ENCODE assay signal across 13 mouse cellular contexts in the genomic region with DNA sequence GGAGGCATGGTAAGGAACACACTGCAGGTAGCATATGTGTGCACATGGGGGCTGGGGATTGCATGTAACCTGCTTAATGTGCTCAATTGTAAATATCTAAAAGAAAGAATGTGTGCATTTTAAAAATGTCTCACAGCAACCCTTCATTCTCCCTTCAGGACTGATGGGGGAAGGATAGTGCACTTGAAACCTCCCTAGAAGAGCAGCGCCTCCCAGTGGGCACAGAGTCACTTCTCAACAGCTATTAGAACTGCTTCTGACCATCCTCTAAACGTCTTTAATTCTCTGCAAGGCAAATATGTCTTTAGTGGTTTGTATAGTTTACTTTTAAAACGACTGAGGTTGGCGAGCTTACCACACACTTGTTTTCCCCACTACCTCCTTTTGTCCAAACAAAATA.
DNase-seq lines count a peak whose midpoint lies in the region; ATAC-seq and TF ChIP-seq lines count a peak whose summit lies in the region.
"Had no signal": no experiment of that assay in that cellular context is flagged by ENCODE, and none has a peak within 500 bp of the region (broad histone marks: within the 10 kb centered on the region; RNA-seq: fewer than 3 reads in every experiment).

No protein-coding gene starts in this region.

- no peak overlapping the region for H3K9ac ChIP-seq in kidney, postnatal 0 days (ENCODE audit: low read depth, low read length)
- no peak overlapping the region for H3K9ac ChIP-seq in stomach, postnatal 0 days (ENCODE audit: low read length)
- H3K9ac ChIP-seq: embryonic facial prominence, embryonic 12.5 days; forebrain, embryonic 12.5 days; kidney, embryonic 15.5 days had no signal

- no peak overlapping the region for H3K4me3 ChIP-seq in kidney, postnatal 0 days (replicated peaks; ENCODE audit: low read depth, low read length)
- H3K4me3 ChIP-seq in stomach, postnatal 0 days (ENCODE audit: low read depth, low read length), result no peak overlapping the region
- H3K4me3 ChIP-seq: embryonic facial prominence, embryonic 12.5 days; forebrain, embryonic 12.5 days; kidney, embryonic 15.5 days had no signal

- DNase-seq in embryo, embryonic 11 days, result peak; percentile 13
- no peak for DNase-seq in embryo, embryonic 10 days (ENCODE audit: low spot score)
- DNase-seq in kidney, postnatal 0 days (ENCODE audit: low spot score), result no peak
- no peak for DNase-seq in kidney, adult 11 months
- DNase-seq in thymus, postnatal 4 days, result peak; percentile 17
- DNase-seq in thymus, adult 18-20 months, result no peak
- DNase-seq in stomach, postnatal 0 days (ENCODE audit: low spot score), result no peak
- DNase-seq in gastrocnemius, postnatal 4 days (ENCODE audit: low spot score in 2 of 2), result no peak
- DNase-seq: gastrocnemius, postnatal 36 days had no signal

- no peak overlapping the region for H3K27ac ChIP-seq in kidney, postnatal 0 days
- no peak overlapping the region for H3K27ac ChIP-seq in stomach, postnatal 0 days (replicated peaks)
- H3K27ac ChIP-seq: embryonic facial prominence, embryonic 12.5 days; forebrain, embryonic 12.5 days; kidney, embryonic 15.5 days had no signal

- TF ChIP-seq CTCF in kidney, postnatal 0 days (IDR thresholded peaks at IDR 0.05; ENCODE audit: low read depth), result peak; percentile 41; the same call in 1 of the 2 replicates
- TF ChIP-seq CTCF in stomach, postnatal 0 days (IDR thresholded peaks at IDR 0.05; ENCODE audit: low read depth), result peak; percentile 48

- H3K4me1 ChIP-seq in kidney, postnatal 0 days (replicated peaks; ENCODE audit: insufficient read depth, low read length), result no peaks in the 10 kb centered on the region
- no peaks in the 10 kb centered on the region for H3K4me1 ChIP-seq in stomach, postnatal 0 days (replicated peaks; ENCODE audit: control insufficient read depth, insufficient read depth)
- H3K4me1 ChIP-seq: embryonic facial prominence, embryonic 12.5 days; forebrain, embryonic 12.5 days; kidney, embryonic 15.5 days had no signal

- no peaks in the 10 kb centered on the region for H3K9me3 ChIP-seq in kidney, postnatal 0 days (replicated peaks; ENCODE audit: low read length)
- H3K9me3 ChIP-seq in stomach, postnatal 0 days (ENCODE audit: control insufficient read depth, low read length), result no peaks in the 10 kb centered on the region
- H3K9me3 ChIP-seq: embryonic facial prominence, embryonic 12.5 days; forebrain, embryonic 12.5 days; kidney, embryonic 15.5 days had no signal

- 57% methylated on average over 4 of the region's 4 CpGs for WGBS in kidney, postnatal 0 days
- 36% methylated on average over 4 of the region's 4 CpGs for WGBS in stomach, postnatal 0 days

- no peak overlapping the region for H3K4me2 ChIP-seq in kidney, postnatal 0 days (ENCODE audit: low read length)
- H3K4me2 ChIP-seq in stomach, postnatal 0 days (replicated peaks; ENCODE audit: low read depth), result no peak overlapping the region
- H3K4me2 ChIP-seq: embryonic facial prominence, embryonic 12.5 days; forebrain, embryonic 12.5 days; kidney, embryonic 15.5 days had no signal

- no peak for ATAC-seq in kidney, postnatal 0 days (replicated peaks; ENCODE audit: low FRiP score, low read depth)
- ATAC-seq in stomach, postnatal 0 days (ENCODE audit: low FRiP score, low TSS enrichment), result no peak
- ATAC-seq: activated CD4-positive, CD25-positive, alpha-beta regulatory T cell, adult 4 months had no signal

- no peaks in the 10 kb centered on the region for H3K27me3 ChIP-seq in kidney, postnatal 0 days (ENCODE audit: insufficient read depth, low read length)
- H3K27me3 ChIP-seq in stomach, postnatal 0 days (ENCODE audit: control insufficient read depth, insufficient read depth, low read length), result no peaks in the 10 kb centered on the region
- H3K27me3 ChIP-seq: embryonic facial prominence, embryonic 12.5 days; forebrain, embryonic 12.5 days; kidney, embryonic 15.5 days had no signal

- no peak for TF ChIP-seq EP300 in stomach, postnatal 0 days (optimal IDR thresholded peaks at IDR 0.05)

- H3K36me3 ChIP-seq in kidney, postnatal 0 days (ENCODE audit: insufficient read depth, low read length), result no peaks in the 10 kb centered on the region
- no peaks in the 10 kb centered on the region for H3K36me3 ChIP-seq in stomach, postnatal 0 days (ENCODE audit: control insufficient read depth, insufficient read depth, low read length)
- H3K36me3 ChIP-seq: embryonic facial prominence, embryonic 12.5 days; forebrain, embryonic 12.5 days; kidney, embryonic 15.5 days had no signal

Comparison
In these comparisons a context has a peak if more than half of its experiments do, and no peak if none do; other contexts are left out.
1. DNase-seq: peak in embryo, embryonic 11 days (single experiment) and thymus, postnatal 4 days (single experiment); none in embryo, embryonic 10 days (single experiment), kidney, postnatal 0 days (single experiment), kidney, adult 11 months (single experiment), thymus, adult 18-20 months (0 of 2), stomach, postnatal 0 days (single experiment) and gastrocnemius, postnatal 4 days (0 of 2).